Mouse (Mus musculus) adrenal gland, adult 8-10 months (tissue): ENCODE measurements around the gene Vwa3a. TPM values are rescaled to one million over a fixed set of nuclear protein-coding genes. Genes with fewer than 3 reads are reported as not detected.
A peak's percentile ranks its signal among the peaks of the same experiment; 100 is the strongest.

Experiments
- DNase-seq: peaks from one replicate; pipeline ENCODE4 v3.0.0; 2022
- total RNA-seq, 4 experiments: library from RNA; stranded (reverse); gene quantifications; 2 replicates each; pipeline ENCODE4 v1.2.4; 2022

The Vwa3a gene
- total RNA-seq, 4 experiments from 2014 or later, result 1.1 to 5.5 (median 3.3) TPM

- no peak for DNase-seq
Observed at GRCm38 (mm10) chr7:120746821-120747220, 7.7 kb downstream of the Vwa3a start.

- DNase-seq, result no peak
Observed at GRCm38 (mm10) chr7:120748478-120748877, 9.4 kb downstream of the Vwa3a start.

DNA sequence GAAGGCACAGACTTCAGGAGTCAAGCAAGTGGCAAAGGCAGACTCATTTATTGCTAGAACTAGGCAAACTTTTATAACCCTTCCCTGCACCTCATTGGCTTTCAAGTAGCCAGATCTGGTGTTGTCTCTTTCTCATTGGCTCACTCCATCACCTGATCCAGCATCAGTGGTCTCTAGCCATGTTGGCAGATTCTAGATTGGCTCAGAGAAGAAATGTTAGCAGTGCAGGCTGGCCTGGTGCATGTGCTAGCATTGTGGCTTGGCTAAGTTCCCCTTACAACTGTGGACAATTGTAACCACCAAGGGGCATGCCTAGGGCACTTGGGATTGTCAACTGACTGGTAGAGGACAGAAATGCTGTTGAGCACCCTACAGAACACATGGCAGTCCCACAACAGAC lies 12.2 kb downstream of the Vwa3a start:
- DNase-seq, result no peak

- no peak for DNase-seq
Observed at GRCm38 (mm10) chr7:120751906-120752305, 12.8 kb downstream of the Vwa3a start.

DNA sequence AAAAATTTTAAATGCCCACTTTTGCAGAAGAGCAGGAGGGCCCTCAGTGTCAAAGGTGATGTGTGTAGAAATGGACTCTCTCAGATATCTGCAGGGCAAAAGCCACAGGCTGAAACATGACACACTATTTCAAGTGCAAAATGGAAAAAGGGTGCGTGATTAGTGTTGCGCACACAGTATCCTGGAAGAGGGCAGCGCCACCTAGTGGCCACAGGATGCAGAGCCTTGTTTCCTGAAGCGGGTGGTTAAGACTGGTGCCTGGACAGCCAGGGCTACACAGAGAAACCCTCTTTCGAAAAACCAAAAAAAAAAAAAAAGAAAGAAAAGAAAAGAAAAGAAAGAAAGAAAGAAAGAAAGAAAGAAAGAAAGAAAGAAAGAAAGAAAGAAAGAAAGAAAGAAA lies 15.6 kb downstream of the Vwa3a start:
- peak; percentile 50 for DNase-seq

DNA sequence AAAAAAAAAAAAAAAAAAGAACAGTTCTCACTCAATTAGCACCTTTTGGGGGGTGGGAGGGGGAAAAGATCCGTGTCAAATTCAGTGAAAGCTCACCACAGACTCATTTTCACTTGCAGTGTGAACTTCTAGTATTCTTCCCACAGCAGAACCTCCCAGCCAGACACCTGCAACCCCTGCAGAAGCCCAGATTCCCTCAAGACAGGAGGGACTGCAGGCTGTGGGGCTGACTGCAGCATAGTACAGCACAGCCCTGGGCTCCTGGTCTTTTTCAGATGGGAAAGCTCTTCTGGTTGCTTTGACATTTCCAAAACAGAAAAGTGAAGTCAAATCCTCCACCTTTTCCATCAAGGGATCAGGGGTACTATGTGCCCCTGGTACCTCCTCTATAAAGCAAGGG lies 28.3 kb downstream of the Vwa3a start:
- no peak for DNase-seq

DNA sequence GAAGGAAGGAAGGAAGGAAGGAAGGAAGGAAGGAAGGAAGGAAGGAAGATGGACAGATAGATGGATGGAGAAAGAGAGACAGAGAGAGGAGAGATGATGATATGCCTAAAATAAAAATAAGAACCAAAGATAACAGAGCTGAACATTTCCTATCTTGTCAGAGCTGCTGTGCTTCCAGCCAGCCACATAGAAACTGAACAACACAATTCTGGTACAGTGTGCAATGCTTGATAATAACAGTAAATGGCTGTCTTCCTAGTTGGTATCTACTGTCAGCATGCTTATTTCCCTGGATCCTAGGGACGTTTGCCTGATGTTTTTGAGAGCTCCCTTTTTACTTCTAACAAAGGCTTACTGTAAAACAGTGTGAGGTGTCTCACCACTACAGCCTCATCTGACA lies 32.3 kb downstream of the Vwa3a start:
- no peak for DNase-seq

DNA sequence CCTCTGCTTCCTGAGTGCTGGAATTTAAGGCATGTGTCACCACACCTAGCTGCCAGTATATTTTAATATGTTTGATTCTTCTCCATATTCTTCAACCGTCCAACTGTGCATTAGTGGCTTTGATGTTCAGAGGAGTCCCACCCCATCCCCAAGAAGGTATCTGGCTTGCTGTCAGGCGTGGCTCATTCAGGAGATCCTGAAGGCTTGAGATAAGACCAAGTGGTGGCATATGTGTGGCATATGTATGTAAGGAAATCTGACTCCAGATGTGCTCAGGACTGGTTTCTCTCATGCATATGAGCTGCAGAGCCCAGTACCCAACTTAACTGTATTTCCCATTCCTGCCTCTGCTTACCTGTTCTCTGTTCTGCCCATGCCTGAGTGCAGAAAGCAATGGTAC lies 38.9 kb downstream of the Vwa3a start:
- no peak for DNase-seq

DNA sequence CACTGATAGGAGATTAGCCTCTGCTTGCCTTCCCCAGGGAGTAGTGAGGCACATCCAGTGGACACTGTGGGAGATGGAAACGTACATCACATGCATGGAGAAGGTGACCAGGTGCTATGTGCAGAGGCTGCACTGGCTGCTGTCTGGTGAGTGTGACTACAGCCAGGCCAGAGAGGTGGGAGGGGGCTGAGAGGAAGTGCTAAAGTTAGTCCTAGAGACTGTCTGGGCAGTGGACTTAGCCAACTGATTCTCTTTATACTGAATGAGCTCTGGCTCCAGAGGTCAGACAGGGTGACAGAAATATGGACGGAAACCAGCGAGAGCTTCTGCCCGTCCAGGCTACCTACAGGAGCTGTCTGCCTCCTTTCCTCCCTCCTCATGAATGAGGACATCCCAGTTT lies 56.4 kb downstream of the Vwa3a start:
- DNase-seq, result no peak

DNA sequence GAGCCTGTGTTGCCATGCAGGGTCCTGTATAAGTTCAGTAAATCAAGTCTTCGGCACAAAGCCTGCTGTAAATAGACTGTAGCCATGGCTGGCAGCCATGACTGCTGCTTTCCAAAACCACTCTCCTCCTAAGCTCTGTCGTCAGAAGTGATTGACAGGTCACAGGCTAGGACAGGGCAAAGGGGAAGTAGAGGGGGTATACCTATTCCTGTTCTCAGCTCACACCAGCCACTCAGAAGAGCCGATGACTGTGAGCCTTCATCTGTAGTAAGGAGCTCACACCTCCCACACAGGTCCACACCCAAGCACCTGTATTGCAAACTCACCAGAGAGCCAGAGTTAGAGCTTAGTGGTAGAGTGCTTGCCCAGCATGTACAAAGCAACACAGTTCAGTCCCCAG lies 57.3 kb downstream of the Vwa3a start:
- DNase-seq, result no peak

GRCm38 (mm10) chr7:120803268-120803667 lies 64.2 kb downstream of the Vwa3a start:
- no peak for DNase-seq

- no peak for DNase-seq
Observed at GRCm38 (mm10) chr7:120809705-120810104, 70.6 kb downstream of the Vwa3a start.

DNA sequence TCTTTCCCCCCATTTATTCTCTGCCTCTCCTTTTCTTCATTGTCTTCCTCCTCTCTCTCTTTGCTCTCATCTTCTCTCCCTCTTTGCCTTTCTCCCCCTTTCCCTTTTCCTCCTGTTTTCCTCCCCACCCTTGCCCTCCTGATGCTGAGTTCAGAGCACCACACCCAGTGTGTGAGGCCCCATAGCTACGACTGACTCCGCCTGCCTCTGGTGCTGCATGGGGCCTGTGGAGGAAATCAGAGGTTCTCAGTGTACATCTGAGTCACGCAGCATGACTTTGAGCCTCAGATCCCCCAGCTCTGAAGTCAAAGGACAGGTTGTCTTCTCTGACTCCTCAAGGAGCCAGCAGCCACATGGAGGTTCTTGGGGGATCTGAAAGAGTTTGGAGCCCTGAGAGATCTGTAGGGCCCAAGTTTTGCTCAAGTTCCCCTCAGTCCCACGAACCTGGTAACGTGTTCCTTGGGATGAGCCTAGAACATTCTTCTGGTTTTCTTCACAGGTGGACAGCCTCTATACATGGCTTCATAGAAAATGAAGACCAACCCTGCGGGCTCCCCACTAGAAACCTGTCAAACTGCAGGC lies 72.8 kb downstream of the Vwa3a start, which contains the start of gene Gm5737:
Gene Gm5737, plus strand, starts transcription at position 532 of the 582 bp plus-strand sequence.
- no peak for DNase-seq

DNA sequence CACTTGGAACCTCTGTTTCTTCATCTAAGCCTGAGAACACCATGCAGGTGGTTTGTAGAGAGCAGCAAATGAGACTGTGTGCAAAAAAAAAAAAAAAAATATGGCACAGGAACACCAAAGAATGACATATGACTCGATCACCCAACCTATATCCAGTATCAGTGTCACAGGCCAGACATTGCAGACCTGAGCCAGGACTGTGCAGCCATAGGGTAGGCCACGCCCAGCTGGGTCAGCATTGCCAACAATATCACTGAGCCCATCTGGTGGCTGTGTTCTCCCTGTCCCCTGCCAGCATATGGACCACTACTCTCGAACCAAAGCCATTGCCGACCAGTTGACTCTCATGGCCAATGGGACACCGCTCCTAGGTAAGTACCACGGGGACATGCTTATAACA lies 78.4 kb downstream of the Vwa3a start:
- DNase-seq, result no peak

GRCm38 (mm10) chr7:120819386-120819785 lies 80.3 kb downstream of the Vwa3a start:
- no peak for DNase-seq

- DNase-seq, result no peak
Observed at GRCm38 (mm10) chr7:120823248-120823647, 84.1 kb downstream of the Vwa3a start.

DNA sequence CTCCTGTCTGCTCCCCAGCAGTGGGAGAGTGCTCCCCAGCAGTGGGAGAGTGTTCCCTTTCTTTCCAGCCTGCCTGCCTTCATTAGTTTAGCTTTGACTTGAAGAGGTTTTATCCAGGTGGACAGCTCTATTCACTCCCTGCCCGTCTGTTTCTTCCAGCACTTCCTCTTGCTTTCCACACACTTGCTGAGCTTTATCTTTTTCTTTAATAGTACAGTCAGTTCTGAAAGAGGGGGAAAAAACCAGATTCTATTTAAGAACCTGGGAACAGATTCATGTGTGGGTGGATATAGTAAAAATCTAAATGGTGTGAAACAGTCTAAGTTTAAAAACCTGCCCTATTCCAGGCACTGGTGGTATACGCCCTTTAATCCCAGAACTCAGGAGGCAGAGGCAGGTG lies 86.0 kb downstream of the Vwa3a start:
- no peak for DNase-seq

- no peak for DNase-seq
Observed at GRCm38 (mm10) chr7:120826408-120826807, 87.3 kb downstream of the Vwa3a start.

GRCm38 (mm10) chr7:120830431-120831381 lies 91.6 kb downstream of the Vwa3a start:
- peak; percentile 56 for DNase-seq

DNA sequence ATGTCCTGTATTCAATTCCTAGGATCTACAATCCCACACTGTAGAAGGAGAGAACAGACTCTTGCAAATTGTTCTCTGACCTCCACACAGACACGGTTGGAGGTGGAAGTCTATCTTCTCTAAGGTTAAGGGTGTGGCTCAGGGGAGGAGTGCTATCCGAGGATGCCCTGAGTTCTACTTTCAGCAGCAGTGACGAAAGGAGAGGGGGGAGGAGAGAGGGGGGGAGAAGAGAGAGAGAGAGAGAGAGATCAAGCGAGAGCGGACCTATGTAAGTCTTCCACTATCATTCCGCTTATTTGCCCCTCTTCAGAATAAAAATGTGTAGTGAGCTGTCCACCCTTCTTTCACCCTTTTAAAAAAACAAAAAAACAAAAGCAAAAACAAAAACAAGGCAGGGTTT lies 95.3 kb downstream of the Vwa3a start:
- no peak for DNase-seq

DNA sequence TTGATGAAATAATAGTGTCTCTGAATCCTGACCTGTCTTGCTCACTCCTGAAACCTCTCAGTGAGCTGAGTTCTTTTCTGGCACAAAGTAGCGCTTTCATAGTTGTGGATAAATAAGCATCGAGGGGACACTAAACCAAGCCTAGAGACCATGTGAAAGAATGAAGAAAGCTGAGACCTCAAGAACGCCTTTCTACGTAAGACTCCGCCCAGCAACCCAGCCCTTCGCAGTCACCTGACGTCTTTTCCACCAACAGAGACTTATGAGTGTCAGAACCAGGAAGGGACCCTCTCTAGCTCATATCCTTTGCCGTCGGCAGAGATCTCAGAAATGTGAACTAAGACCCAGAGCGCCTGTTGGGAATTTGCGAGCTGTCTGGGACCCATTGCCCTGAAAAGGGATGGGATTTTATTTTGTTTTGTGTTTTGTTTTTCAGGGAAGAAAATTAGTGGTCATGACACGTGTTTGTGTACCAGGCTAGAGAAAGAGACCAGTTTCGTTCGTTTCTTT lies 95.8 kb downstream of the Vwa3a start:
- DNase-seq, result peak; percentile 67

DNA sequence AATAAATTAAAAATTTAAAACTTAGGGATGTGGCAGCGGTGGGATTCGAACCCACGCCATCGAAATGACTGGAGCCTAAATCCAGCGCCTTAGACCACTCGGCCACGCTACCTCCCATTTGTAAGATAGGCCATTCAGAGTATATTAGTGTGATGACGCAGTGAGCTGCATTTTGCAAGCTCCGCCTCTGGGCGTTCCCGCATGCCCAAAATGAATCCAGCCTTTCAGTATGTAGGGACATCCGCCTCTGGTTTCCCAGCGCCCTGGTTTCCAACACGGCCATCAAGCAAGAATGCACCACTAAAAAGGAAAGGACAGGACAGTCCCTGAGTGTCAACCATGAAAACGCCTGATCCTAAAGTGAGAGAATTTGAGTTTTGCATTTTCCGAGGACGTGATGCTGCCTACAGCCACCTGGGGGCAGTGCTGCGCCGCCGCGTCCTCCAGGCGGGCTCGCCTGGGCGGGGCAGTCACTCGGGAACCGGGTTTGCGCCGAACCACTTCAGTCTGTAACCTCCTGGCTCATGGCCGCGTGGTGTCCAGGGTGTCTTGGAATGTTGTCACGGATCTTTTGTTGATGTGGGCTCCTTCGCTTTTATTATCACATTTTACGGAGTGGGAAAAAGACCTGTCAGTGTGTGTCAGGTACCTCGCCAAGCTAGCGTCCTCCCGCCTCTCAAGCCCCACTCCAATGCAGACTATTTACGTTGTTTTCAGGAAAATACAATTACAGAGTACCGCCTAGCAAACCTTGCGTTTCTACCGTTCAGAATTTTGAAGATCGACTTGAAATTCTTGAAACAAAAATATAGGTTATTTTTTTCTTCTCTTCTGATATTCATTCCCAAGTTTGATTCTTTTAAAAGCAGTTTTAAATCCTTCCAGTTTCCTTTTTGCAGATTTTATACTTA lies 96.6 kb downstream of the Vwa3a start:
- peak; percentile 92 for DNase-seq

DNA sequence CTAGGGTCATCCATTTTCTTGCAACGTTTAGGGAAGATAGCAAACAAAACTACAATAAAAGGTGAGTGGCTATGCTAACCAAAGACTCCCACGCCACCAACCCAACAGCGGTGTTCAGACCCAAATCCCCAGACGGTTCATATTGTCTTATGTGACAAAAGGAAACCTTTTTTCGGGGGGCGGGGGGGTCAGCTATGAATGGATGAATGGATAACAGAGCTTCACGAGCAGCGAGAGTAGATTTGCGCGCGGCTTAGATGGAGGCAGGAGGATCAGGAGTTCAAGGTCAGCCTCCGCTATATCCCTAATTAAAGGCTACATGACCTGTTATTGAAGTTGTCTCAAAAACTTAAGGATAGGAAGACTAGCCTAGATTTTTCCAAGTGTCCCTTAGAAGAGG lies 97.2 kb downstream of the Vwa3a start:
- DNase-seq, result no peak
